Mouse (Mus musculus) lung, postnatal 0 days (tissue): ENCODE measurements around the gene Igf2bp2. TPM values are rescaled to one million over a fixed set of nuclear protein-coding genes. Genes with fewer than 3 reads are reported as not detected.

Experiments used
- ATAC-seq: fragments of 200-750 bp; cut with Nextera tagmentation; 2 replicates; pipeline ENCODE4 v1.8.0; 2017; ENCODE audit warnings: moderate library complexity
- DNase-seq: peaks from one replicate; pipeline ENCODE4 v3.0.0-alpha.2; 2016; ENCODE audit warnings: low spot score
- H3K27ac ChIP-seq: fragments of 300-500 bp; sonication (generic); 2 replicates; pipeline ENCODE4 v1.5.1; 2014; ENCODE audit warnings: antibody characterized with exemption, mild to moderate bottlenecking, low read length, mixed read lengths
- H3K27me3 ChIP-seq: fragments of 300-500 bp; sonication (generic); replicated peaks from 2 replicates; pipeline ENCODE4 v1.6.1; 2014; ENCODE audit warnings: low read length, mixed read lengths; ENCODE audit not compliant: insufficient read depth
- H3K36me3 ChIP-seq: fragments of 300-500 bp; sonication (generic); 2 replicates; pipeline ENCODE4 v1.6.1; 2014; ENCODE audit warnings: low read length, mixed read lengths; ENCODE audit not compliant: insufficient read depth
- H3K4me1 ChIP-seq: fragments of 300-500 bp; sonication (generic); 2 replicates; pipeline ENCODE4 v1.6.1; 2014; ENCODE audit warnings: antibody characterized with exemption, low read depth, low read length, mixed read lengths; ENCODE audit not compliant: insufficient read depth
- H3K4me2 ChIP-seq: fragments of 300-500 bp; sonication (generic); replicated peaks from 2 replicates; pipeline ENCODE4 v1.6.1; 2014; ENCODE audit warnings: low read depth, mild to moderate bottlenecking, low read length, moderate library complexity, mixed read lengths
- H3K4me3 ChIP-seq: fragments of 300-500 bp; sonication (generic); 2 replicates; pipeline ENCODE4 v1.5.1; 2014; ENCODE audit warnings: low read depth, low read length
- H3K9ac ChIP-seq: fragments of 300-500 bp; sonication (generic); replicated peaks from 2 replicates; pipeline ENCODE4 v1.6.1; 2014; ENCODE audit warnings: low read depth, mild to moderate bottlenecking
- H3K9me3 ChIP-seq: fragments of 300-500 bp; sonication (generic); 2 replicates; pipeline ENCODE4 v1.6.1; 2016; ENCODE audit warnings: low read length, mixed read lengths
- CTCF ChIP-seq: IDR thresholded peaks from 2 replicates; pipeline ENCODE4 v1.5.1; 2016; ENCODE audit warnings: antibody characterized with exemption, mild to moderate bottlenecking
- EP300 ChIP-seq: IDR thresholded peaks from 2 replicates; pipeline ENCODE4 v1.6.1; 2016; ENCODE audit warnings: antibody characterized with exemption, mild to moderate bottlenecking, control low read depth
- WGBS: fragments of 180-500 bp; shearing (Covaris S2); extraction: QIAGEN DNeasy Blood & Tissue Kit; methylation state at CpG from one replicate; pipeline ENCODE4 v1.1.7; 2014; 5-methylcytosine and 5-hydroxymethylcytosine counted together
- polyA plus RNA-seq: library from polyadenylated mRNA; unstranded; fragments of >200 nt; fragmentation: Nextera tagmentation; extraction: Ambion mirVana; gene quantifications from 2 replicates; pipeline ENCODE4 v1.2.1, GENCODE M21; 2015

Gene Igf2bp2
- polyA plus RNA-seq = 22.2 and 24.1 TPM in 2 replicates

DNA sequence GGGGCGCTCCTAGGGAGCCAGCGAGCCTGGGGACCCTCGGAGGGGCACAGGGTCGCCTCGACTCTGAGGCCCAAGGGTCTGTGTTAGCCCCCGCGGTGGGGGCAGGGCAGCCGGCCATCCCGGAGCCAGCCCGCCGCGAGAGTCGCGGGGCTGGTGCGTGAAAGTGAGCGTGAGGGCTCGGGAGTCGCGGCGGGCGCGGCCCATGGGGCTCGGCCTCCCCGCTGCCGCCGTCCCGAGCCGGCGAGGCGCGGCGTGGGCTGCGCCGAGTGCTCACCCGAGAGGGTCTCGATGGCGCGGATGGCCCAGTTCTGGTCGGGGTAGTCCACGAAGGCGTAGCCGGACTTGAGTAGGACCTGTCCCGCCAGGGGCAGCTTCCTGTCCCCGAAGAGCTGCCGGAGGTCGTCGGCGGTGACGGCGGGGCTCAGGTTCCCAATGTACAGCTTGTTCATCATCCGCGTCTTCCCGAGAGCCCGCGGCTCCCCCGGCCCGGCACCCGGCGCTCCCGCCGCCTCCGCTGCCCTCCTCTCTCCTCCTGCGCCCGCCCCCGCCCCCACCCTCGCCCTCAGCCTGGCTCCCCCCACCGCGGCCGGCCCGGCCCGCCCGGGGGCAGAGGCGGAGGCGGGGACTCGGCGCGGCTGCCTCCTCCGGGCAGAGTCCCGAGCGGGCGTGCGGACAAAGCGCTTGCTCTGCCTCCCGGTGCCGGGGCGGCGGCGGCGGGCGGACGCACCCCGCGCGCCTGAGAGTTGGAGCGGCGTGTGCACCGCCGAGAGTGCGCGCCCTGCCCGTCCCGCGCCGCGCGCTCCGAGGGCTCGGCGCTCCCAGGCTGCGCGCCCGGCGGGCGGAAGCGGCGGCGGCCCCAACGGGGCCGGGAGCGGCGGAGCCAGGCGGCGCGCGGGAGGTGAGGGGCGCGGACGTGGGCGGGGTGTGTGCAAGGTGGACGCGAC is at the start of gene Igf2bp2:
TSS of gene Igf2bp2 (minus strand) at position 788 of the 944 bp plus-strand sequence.
- peak within 1 kb of the TSS; percentile 78 for H3K4me3 ChIP-seq
- peak; percentile 84 for DNase-seq
- ATAC-seq = peak; percentile 93
- peak within 1 kb of the TSS; percentile 71 for H3K9ac ChIP-seq
- no peaks in the 10 kb centered on the region for H3K9me3 ChIP-seq
- no peaks in the 10 kb centered on the region for H3K36me3 ChIP-seq
- under 1% methylated on average over 78 of the region's 131 CpGs for WGBS
- peak within 1 kb of the TSS; percentile 96 for H3K4me2 ChIP-seq
- H3K27me3 ChIP-seq = no peaks in the 10 kb centered on the region
- H3K27ac ChIP-seq = peak within 1 kb of the TSS; percentile 82
- TF ChIP-seq EP300 (no peak), CTCF (no peak)
- no peaks in the 10 kb centered on the region for H3K4me1 ChIP-seq

DNA sequence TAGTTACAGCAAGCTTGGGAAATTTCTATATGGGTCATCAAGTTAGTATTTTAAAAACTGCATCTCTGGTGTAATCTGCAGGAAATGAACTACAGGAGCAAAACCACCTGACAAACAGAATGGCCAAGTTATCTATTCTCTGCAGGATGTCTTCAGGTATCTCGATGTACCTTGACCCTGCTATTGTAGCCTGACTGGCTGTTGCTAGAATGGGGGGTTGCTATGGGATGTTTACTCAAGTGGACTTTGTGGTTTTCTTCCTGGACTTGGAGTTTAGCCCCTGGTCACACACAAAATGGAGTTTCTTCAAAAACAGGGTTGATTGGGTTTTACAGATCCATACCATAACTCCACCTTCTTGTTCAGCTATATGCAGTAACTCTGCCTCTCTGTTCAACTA is 40.4 kb upstream of the Igf2bp2 start:
- no peak for DNase-seq

DNA sequence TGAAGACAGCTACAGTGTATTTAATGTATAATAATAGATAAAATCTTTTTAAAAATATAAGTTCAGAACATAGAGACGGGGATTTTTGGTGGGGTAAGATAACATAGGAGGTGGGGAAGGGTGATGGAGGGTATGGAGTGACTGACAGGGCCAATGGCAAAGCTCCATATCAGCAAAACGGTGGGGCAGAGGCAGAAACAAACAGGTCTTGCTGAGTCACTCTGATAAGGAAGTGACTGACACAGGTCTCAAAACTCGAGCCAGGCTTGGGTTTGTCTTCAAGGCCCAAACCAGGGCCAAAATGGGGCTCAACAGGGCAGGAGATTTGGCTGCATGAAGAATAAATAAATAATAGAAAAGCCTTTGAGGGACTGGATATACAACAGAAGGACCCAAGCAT is 38.8 kb upstream of the Igf2bp2 start:
- WGBS = 38% methylated on average over 3 of the region's 3 CpGs
- no peak for ATAC-seq
- TF ChIP-seq CTCF (no peak), EP300 (no peak)
- H3K4me1 ChIP-seq = no peaks in the 10 kb centered on the region
- no peak overlapping the region for H3K9ac ChIP-seq
- no peak for DNase-seq
- no peak overlapping the region for H3K4me3 ChIP-seq
- H3K27ac ChIP-seq = no peak overlapping the region
- no peaks in the 10 kb centered on the region for H3K36me3 ChIP-seq
- no peaks in the 10 kb centered on the region for H3K27me3 ChIP-seq
- no peak overlapping the region for H3K4me2 ChIP-seq
- H3K9me3 ChIP-seq = no peaks in the 10 kb centered on the region

More for the DNA sequence above, 40.4 kb upstream of the Igf2bp2 start:
- Histone ChIP-seq H3K9me3 (no peaks in the 10 kb centered on the region), H3K9ac (no peak overlapping the region), H3K4me2 (no peak overlapping the region), H3K36me3 (no peaks in the 10 kb centered on the region), H3K4me1 (no peaks in the 10 kb centered on the region), H3K27me3 (no peaks in the 10 kb centered on the region), H3K27ac (no peak overlapping the region), H3K4me3 (no peak overlapping the region)
- no peak for TF ChIP-seq CTCF
- no peak for TF ChIP-seq EP300
- ATAC-seq = no peak
- WGBS = 100% methylated on average over 1 of the region's 1 CpGs

DNA sequence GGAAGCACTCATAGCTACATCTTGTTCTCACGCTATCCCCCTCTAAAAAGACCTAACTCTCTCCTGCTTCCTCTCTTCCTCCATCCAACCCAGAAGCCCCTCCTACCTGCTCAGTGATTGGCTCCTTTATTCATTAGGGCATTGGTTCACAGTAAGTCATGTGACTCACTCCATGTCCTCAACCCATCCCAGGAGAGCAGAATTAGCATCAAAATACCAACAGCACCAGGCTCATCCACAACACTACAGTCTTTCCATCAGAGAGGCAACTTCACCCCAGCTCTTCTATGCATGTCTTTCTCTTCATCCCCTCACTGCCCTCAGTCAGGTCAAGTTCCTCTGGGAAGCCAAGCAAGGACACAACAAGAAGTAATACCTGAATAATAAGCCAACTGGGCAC is 37.4 kb upstream of the Igf2bp2 start:
- H3K4me3 ChIP-seq = no peak overlapping the region
- H3K4me2 ChIP-seq = no peak overlapping the region
- H3K27ac ChIP-seq = no peak overlapping the region
- DNase-seq (no peak), ATAC-seq (no peak)
- no peaks in the 10 kb centered on the region for H3K9me3 ChIP-seq
- H3K4me1 ChIP-seq = no peaks in the 10 kb centered on the region
- H3K9ac ChIP-seq = no peak overlapping the region
- no peaks in the 10 kb centered on the region for H3K27me3 ChIP-seq
- no peaks in the 10 kb centered on the region for H3K36me3 ChIP-seq
- 63% methylated on average over 1 of the region's 1 CpGs for WGBS
- TF ChIP-seq EP300 (no peak), CTCF (no peak)

DNA sequence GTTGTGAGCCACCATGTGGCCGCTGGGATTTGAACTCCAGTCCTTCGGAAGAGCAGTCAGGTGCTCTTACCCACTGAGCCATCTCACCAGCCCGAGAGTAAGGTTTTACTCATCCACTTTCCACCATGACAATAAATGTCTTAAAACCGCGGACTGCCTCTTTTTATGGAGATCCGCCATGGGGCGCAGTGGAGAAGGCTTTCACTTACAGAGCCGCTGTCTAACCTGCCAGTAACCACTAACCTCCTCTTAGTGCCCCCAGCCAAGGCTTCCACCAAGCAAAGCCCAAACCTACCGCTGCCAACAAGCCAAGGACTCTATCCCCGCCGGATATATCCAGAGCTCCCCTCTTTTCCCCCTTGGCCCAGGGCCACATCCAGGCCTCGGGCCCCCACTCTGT is 24.3 kb upstream of the Igf2bp2 start:
- no peak overlapping the region for H3K4me3 ChIP-seq
- H3K27ac ChIP-seq = no peak overlapping the region
- WGBS = 82% methylated on average over 11 of the region's 12 CpGs
- no peak overlapping the region for H3K9ac ChIP-seq
- DNase-seq (no peak), ATAC-seq (no peak)
- H3K4me1 ChIP-seq = no peaks in the 10 kb centered on the region
- H3K36me3 ChIP-seq = no peaks in the 10 kb centered on the region
- H3K9me3 ChIP-seq = no peaks in the 10 kb centered on the region
- TF ChIP-seq CTCF (no peak), EP300 (no peak)
- no peaks in the 10 kb centered on the region for H3K27me3 ChIP-seq
- H3K4me2 ChIP-seq = no peak overlapping the region

DNA sequence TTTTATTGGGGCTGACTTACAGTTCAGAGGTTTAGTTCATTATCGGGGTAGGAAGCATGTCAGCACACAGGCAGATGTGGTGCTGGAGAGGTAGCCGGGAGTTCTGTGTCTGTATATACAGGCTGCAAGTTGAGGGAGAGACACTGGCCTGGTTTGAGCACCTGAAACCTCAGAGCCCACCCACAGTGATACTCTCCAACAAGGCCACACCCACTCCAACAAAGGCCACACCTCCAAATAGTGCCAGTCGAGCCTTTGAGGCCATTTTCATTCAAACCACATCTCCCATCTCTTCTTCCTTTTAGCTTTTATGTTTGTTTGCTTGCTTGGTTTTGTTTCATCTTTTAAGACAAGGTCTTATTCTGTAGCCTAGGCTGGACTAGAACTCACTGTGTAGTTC is 22.3 kb upstream of the Igf2bp2 start:
- TF ChIP-seq CTCF (no peak), EP300 (no peak)
- Histone ChIP-seq H3K9me3 (no peaks in the 10 kb centered on the region), H3K27ac (no peak overlapping the region), H3K4me2 (no peak overlapping the region), H3K9ac (no peak overlapping the region), H3K4me1 (no peaks in the 10 kb centered on the region), H3K4me3 (no peak overlapping the region), H3K27me3 (no peaks in the 10 kb centered on the region), H3K36me3 (no peaks in the 10 kb centered on the region)
- WGBS = 82% methylated on average over 3 of the region's 3 CpGs
- ATAC-seq (no peak), DNase-seq (no peak)
